Mouse (Mus musculus): Measurements from ENCODE around the gene Runx1.

GRCm38 (mm10) chr16:92767862-92768261, 58.1 kb downstream of the Runx1 start:
- TF ChIP-seq CTCF (IDR thresholded peaks at IDR 0.05; ENCODE audit: low read depth) (no peak), EP300 (optimal IDR thresholded peaks at IDR 0.05) (no peak)

All from stomach, postnatal 0 days (tissue).